Mouse (Mus musculus): ENCODE measurements around the gene Xbp1. TPM values are rescaled to one million over a fixed set of nuclear protein-coding genes. Genes with fewer than 3 reads are reported as not detected.
"Not testable (repeated sequence)": the region's sequence is repeated elsewhere in the genome, so short reads cannot be mapped to it uniquely, and the experiment has no call there.

Xbp1 gene
- polyA plus RNA-seq, 1 experiment from 2014 or later: 238 TPM

DNA sequence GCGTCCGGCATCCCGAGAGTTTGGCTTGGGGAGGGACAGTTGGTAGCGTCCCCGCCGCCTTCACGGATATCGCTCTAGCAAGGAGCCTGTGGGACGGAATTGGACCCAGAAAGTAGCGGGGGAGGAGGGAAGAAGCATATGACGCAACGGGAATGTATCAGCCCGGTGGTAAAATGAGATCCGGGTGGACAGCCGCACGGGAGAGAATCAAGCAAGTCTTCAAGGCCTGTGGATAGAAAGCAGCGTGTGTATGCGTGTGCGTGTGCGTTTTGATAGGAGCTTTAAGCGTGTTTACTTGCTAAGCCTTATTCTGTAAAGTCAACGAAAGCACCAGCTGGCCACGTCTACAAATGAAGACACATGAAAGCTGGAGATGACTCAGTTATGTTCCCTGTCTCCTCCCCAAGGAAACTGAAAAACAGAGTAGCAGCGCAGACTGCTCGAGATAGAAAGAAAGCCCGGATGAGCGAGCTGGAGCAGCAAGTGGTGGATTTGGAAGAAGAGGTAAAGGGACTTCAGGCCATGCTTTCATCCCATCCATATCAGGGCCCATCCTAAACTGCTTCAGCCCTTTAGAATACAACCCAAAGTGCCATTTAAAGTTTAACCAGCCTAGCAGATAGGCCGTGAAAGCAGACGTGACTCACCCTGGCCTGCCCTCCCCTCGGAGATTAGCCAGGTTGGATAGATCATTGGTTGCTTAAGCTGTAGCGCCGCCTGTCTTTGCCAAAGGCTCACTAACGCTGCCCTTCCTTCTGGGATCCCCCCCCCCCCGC is 1.2 kb downstream of the Xbp1 start:
- Histone ChIP-seq H3K4me3 (peak overlapping the region; percentile 100), H3K36me3 (peaks cover 42% of the 10 kb centered on the region), H3K9ac (peak overlapping the region; percentile 96), H3K27me3 (no peaks in the 10 kb centered on the region), H3K4me2 (peak overlapping the region; percentile 59), H3K4me1 (peaks cover 23% of the 10 kb centered on the region), H3K9me3 (no peaks in the 10 kb centered on the region), H3K27ac (peak overlapping the region; percentile 97)
- under 1% methylated on average over 34 of the region's 34 CpGs for WGBS
- 0 out of 2 replicates have a peak, but pooled peaks have one; percentile 19 for ATAC-seq (ENCODE audit: insufficient number of reproducible peaks, low FRiP score, low TSS enrichment, low read depth)

DNA sequence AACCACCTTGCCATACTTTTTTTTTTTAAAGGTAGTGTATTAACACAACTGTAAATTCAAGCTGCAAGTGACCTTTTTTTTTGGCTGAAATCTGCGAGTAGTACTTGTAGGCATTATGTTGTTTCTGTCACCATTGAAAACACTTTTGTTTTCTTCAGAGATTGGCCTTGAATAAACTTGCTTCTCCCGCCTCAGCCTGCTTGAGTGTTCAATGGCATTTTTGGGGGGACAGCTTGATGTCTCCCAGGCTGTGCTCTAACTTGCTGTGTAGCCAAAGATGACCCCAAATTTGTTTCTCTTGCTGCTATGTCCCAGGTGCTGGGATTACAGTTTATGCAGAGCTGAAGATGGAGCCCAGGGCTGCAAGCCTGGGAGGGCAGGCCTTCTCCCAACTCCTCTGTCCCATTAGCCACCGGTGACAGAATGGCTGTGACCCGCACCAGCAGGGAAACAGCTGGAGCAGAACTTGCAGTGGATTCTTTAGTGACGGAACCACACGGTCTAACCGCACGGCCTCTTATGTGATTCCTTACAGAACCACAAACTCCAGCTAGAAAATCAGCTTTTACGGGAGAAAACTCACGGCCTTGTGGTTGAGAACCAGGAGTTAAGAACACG is 2.4 kb downstream of the Xbp1 start:
- H3K4me3 ChIP-seq: peak overlapping the region; percentile 100; the same call in 1 of the 2 replicates

DNA sequence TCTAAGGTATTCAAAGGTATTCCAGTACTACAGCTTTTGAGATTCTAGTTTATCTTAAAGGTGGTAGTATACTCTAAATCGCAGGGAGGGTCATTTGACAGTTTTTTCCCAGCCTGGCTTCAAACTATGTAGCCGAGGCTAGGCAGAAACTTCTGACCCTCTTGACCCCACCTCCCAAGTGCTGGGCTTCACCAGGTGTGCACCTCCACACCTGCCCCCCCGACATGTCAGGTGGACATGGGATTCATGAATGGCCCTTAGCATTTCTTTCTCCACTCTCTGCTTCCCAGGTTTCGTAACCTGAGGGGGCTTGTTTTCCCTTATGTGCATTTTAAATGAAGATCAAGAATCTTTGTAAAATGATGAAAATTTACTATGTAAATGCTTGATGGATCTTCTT is 5.0 kb downstream of the Xbp1 start:
- H3K9me3 ChIP-seq: no peaks in the 10 kb centered on the region
- H3K27me3 ChIP-seq: no peaks in the 10 kb centered on the region
- no peak overlapping the region for H3K27ac ChIP-seq
- H3K4me1 ChIP-seq: peaks cover 23% of the 10 kb centered on the region
- no peak overlapping the region for H3K9ac ChIP-seq
- 88% methylated on average over 4 of the region's 4 CpGs for WGBS
- H3K36me3 ChIP-seq: peaks cover 65% of the 10 kb centered on the region
- H3K4me2 ChIP-seq: no peak overlapping the region
- no peak for ATAC-seq (ENCODE audit: insufficient number of reproducible peaks, low FRiP score, low TSS enrichment, low read depth)
- H3K4me3 ChIP-seq: no peak overlapping the region

More for the DNA sequence above, 2.4 kb downstream of the Xbp1 start:
- peak overlapping the region; percentile 59; the same call in 1 of the 2 replicates for H3K4me2 ChIP-seq
- H3K27me3 ChIP-seq: no peaks in the 10 kb centered on the region
- H3K9me3 ChIP-seq: no peaks in the 10 kb centered on the region
- H3K36me3 ChIP-seq: peaks cover 49% of the 10 kb centered on the region
- 83% methylated on average over 11 of the region's 11 CpGs for WGBS
- ATAC-seq (ENCODE audit: insufficient number of reproducible peaks, low FRiP score, low TSS enrichment, low read depth): no peak
- H3K4me1 ChIP-seq: peaks cover 23% of the 10 kb centered on the region
- no peak overlapping the region for H3K27ac ChIP-seq
- no peak overlapping the region; the same call in 1 of the 2 replicates for H3K9ac ChIP-seq

- Histone ChIP-seq H3K4me3 (no peak overlapping the region), H3K9me3 (no peaks in the 10 kb centered on the region), H3K9ac (no peak overlapping the region), H3K27ac (no peak overlapping the region), H3K27me3 (no peaks in the 10 kb centered on the region), H3K4me1 (peaks cover 23% of the 10 kb centered on the region), H3K4me2 (no peak overlapping the region), H3K36me3 (peaks cover 79% of the 10 kb centered on the region)
- ATAC-seq (ENCODE audit: insufficient number of reproducible peaks, low FRiP score, low TSS enrichment, low read depth): no peak
- WGBS: 90% methylated on average over 7 of the region's 7 CpGs
Observed at GRCm38 (mm10) chr11:5526573-5527439, 6.3 kb downstream of the Xbp1 start.

- H3K4me2 ChIP-seq: no peak overlapping the region
- H3K27me3 ChIP-seq: no peaks in the 10 kb centered on the region
- H3K27ac ChIP-seq: no peak overlapping the region
- H3K4me1 ChIP-seq: peaks cover 12% of the 10 kb centered on the region
- H3K36me3 ChIP-seq: peaks cover 85% of the 10 kb centered on the region
- no peak overlapping the region for H3K9ac ChIP-seq
- 82% methylated on average over 5 of the region's 5 CpGs for WGBS
- H3K9me3 ChIP-seq: no peaks in the 10 kb centered on the region
- H3K4me3 ChIP-seq: no peak overlapping the region
- ATAC-seq (ENCODE audit: insufficient number of reproducible peaks, low FRiP score, low TSS enrichment, low read depth): no peak
Observed at GRCm38 (mm10) chr11:5527865-5528523, 7.5 kb downstream of the Xbp1 start.

GRCm38 (mm10) chr11:5528841-5529240 is 8.4 kb downstream of the Xbp1 start:
- Histone ChIP-seq H3K27me3 (no peaks in the 10 kb centered on the region), H3K9ac (no peak overlapping the region), H3K4me2 (no peak overlapping the region), H3K36me3 (peaks cover 85% of the 10 kb centered on the region), H3K4me3 (no peak overlapping the region), H3K9me3 (no peaks in the 10 kb centered on the region), H3K27ac (no peak overlapping the region), H3K4me1 (peaks cover 4% of the 10 kb centered on the region)
- no peak for ATAC-seq (ENCODE audit: insufficient number of reproducible peaks, low FRiP score, low TSS enrichment, low read depth)
- WGBS: 41% methylated on average over 5 of the region's 5 CpGs

DNA sequence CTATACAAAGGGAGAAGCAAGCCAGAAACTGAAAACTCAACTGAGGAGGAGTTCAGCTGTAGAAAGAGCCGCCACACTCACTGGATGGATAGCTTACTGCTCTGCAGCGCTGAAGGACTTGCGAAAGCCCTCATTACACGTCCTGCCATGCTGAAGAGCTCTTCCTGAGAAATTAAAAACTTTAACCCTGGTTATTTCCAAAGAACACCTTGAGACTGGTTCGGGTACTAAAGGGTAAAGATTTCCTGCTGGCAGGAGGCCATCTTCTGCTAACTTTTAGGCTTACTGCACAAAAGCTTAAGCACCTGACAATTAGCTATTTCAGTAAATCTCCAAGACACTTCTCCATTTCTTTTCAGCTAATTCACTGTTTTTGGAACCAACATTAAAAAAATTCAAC is 9.7 kb downstream of the Xbp1 start:
- no peak overlapping the region for H3K4me2 ChIP-seq
- no peak overlapping the region for H3K27ac ChIP-seq
- no peak overlapping the region for H3K4me3 ChIP-seq
- H3K4me1 ChIP-seq: no peaks in the 10 kb centered on the region
- no peaks in the 10 kb centered on the region for H3K27me3 ChIP-seq
- no peak for ATAC-seq (ENCODE audit: insufficient number of reproducible peaks, low FRiP score, low TSS enrichment, low read depth)
- WGBS: 84% methylated on average over 5 of the region's 5 CpGs
- H3K9ac ChIP-seq: no peak overlapping the region
- H3K36me3 ChIP-seq: peaks cover 85% of the 10 kb centered on the region
- no peaks in the 10 kb centered on the region for H3K9me3 ChIP-seq

- no peak overlapping the region for H3K4me2 ChIP-seq
- no peak for ATAC-seq (ENCODE audit: insufficient number of reproducible peaks, low FRiP score, low TSS enrichment, low read depth)
- H3K4me3 ChIP-seq: no peak overlapping the region
- H3K9ac ChIP-seq: no peak overlapping the region
- peaks cover 81% of the 10 kb centered on the region for H3K36me3 ChIP-seq
- H3K4me1 ChIP-seq: no peaks in the 10 kb centered on the region
- no peaks in the 10 kb centered on the region for H3K9me3 ChIP-seq
- H3K27ac ChIP-seq: no peak overlapping the region
- WGBS: 78% methylated on average over 6 of the region's 6 CpGs
- H3K27me3 ChIP-seq: no peaks in the 10 kb centered on the region
Observed at GRCm38 (mm10) chr11:5530717-5531116, 10.3 kb downstream of the Xbp1 start.

DNA sequence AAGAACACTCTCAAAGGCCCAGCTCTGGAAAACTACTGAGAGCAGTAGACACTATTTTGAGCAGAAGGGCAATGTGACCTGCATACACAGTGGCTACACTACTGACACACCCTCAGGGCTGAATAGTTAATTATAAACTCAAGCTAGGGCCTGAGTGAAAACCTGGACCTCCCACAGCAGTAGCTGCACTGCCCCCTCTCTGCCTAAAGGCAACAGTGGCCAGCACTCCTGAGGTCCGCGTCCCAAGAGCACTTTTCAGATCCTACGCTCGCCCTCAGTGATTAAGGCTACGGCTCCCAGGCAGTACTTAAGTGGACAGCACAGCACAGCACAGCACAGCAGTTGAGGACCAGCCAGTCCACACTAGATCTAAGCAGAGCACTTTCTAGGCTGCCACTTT is 12.6 kb downstream of the Xbp1 start:
- 90% methylated on average over 5 of the region's 5 CpGs for WGBS
- no peaks in the 10 kb centered on the region for H3K9me3 ChIP-seq
- H3K4me1 ChIP-seq: no peaks in the 10 kb centered on the region
- no peak overlapping the region for H3K4me3 ChIP-seq
- no peak overlapping the region for H3K4me2 ChIP-seq
- H3K9ac ChIP-seq: no peak overlapping the region
- no peaks in the 10 kb centered on the region for H3K27me3 ChIP-seq
- no peak for ATAC-seq (ENCODE audit: insufficient number of reproducible peaks, low FRiP score, low TSS enrichment, low read depth)
- H3K36me3 ChIP-seq: peaks cover 63% of the 10 kb centered on the region
- H3K27ac ChIP-seq: no peak overlapping the region

DNA sequence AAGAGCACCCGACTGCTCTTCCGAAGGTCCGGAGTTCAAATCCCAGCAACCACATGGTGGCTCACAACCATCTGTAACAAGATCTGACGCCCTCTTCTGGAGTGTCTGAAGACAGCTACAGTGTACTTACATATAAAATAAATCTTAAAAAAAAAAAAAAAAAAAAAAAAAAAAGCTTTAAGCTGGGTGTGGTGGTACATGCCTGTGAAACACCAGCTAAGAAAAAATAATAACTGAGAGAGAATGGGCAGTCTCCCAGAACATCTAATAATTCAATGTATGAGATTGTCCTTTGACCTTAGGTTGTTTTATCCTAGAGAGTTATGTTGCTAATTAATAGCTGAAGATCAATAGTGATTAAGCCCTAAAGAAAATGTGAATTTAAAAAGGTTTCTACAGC is 17.0 kb downstream of the Xbp1 start:
- Histone ChIP-seq H3K4me1 (peaks cover 14% of the 10 kb centered on the region), H3K36me3 (peaks cover 32% of the 10 kb centered on the region)
- H3K4me2 ChIP-seq; H3K27ac ChIP-seq; H3K27me3 ChIP-seq; H3K4me3 ChIP-seq; H3K9me3 ChIP-seq; ATAC-seq (ENCODE audit: insufficient number of reproducible peaks, low FRiP score, low TSS enrichment, low read depth); H3K9ac ChIP-seq: not testable (repeated sequence)
- 94% methylated on average over 4 of the region's 4 CpGs for WGBS

GRCm38 (mm10) chr11:5540331-5540730 is 19.9 kb downstream of the Xbp1 start:
- Histone ChIP-seq H3K27ac (no peak overlapping the region), H3K9ac (no peak overlapping the region), H3K4me1 (peaks cover 14% of the 10 kb centered on the region), H3K36me3 (0 out of 2 replicates have a peak, but pooled peaks cover 4% of the 10 kb centered on the region), H3K4me2 (peak overlapping the region; percentile 58), H3K4me3 (peak overlapping the region; percentile 91), H3K9me3 (no peaks in the 10 kb centered on the region), H3K27me3 (no peaks in the 10 kb centered on the region)
- ATAC-seq (ENCODE audit: insufficient number of reproducible peaks, low FRiP score, low TSS enrichment, low read depth): no peak
- WGBS: 55% methylated on average over 4 of the region's 4 CpGs
